Mouse (Mus musculus) hindbrain, embryonic 13.5 days (tissue): Measurements from ENCODE around the gene Srxn1. TPM values are rescaled to one million over a fixed set of nuclear protein-coding genes. Genes with fewer than 3 reads are reported as not detected.

Experiments used
- ATAC-seq: fragments of 200-750 bp; cut with Nextera tagmentation; 2 replicates; pipeline ENCODE4 v1.8.0; 2017; ENCODE audit warnings: moderate TSS enrichment; ENCODE audit not compliant: low FRiP score
- H3K27ac ChIP-seq: fragments of 300-500 bp; sonication (generic); 2 replicates; pipeline ENCODE4 v1.5.1; 2015; ENCODE audit warnings: inconsistent platforms, mild to moderate bottlenecking, moderate library complexity
- H3K27me3 ChIP-seq: fragments of 300-500 bp; sonication (generic); 2 replicates; pipeline ENCODE4 v1.6.1; 2015; ENCODE audit warnings: mild to moderate bottlenecking, inconsistent platforms
- H3K36me3 ChIP-seq: fragments of 300-500 bp; sonication (generic); 2 replicates; pipeline ENCODE4 v1.6.1; 2015; ENCODE audit warnings: mild to moderate bottlenecking, inconsistent platforms
- H3K4me1 ChIP-seq: fragments of 300-500 bp; sonication (generic); replicated peaks from 2 replicates; pipeline ENCODE4 v1.6.1; 2015; ENCODE audit warnings: inconsistent platforms
- H3K4me2 ChIP-seq: fragments of 300-500 bp; sonication (generic); 2 replicates; pipeline ENCODE4 v1.6.1; 2015; ENCODE audit warnings: inconsistent platforms, mild to moderate bottlenecking, moderate library complexity
- H3K4me3 ChIP-seq: fragments of 300-500 bp; sonication (generic); 2 replicates; pipeline ENCODE4 v1.5.1; 2015; ENCODE audit warnings: mild to moderate bottlenecking, inconsistent platforms
- H3K9ac ChIP-seq: fragments of 300-500 bp; sonication (generic); 2 replicates; pipeline ENCODE4 v1.6.1; 2015; ENCODE audit warnings: mild to moderate bottlenecking, inconsistent platforms
- H3K9me3 ChIP-seq: fragments of 300-500 bp; sonication (generic); 2 replicates; pipeline ENCODE4 v1.6.1; 2016; ENCODE audit warnings: inconsistent platforms
- WGBS: fragments of 180-500 bp; shearing (Covaris S2); methylation state at CpG from one replicate; pipeline ENCODE4 v1.1.7; 2015; 5-methylcytosine and 5-hydroxymethylcytosine counted together
- polyA plus RNA-seq: library from polyadenylated mRNA; unstranded; fragments of >200 nt; fragmentation: Nextera tagmentation; extraction: Ambion mirVana; gene quantifications from 2 replicates; pipeline ENCODE4 v1.2.1, GENCODE M21; 2015

Srxn1 gene
- polyA plus RNA-seq, 1 experiment from 2014 or later: 16.1 TPM

DNA sequence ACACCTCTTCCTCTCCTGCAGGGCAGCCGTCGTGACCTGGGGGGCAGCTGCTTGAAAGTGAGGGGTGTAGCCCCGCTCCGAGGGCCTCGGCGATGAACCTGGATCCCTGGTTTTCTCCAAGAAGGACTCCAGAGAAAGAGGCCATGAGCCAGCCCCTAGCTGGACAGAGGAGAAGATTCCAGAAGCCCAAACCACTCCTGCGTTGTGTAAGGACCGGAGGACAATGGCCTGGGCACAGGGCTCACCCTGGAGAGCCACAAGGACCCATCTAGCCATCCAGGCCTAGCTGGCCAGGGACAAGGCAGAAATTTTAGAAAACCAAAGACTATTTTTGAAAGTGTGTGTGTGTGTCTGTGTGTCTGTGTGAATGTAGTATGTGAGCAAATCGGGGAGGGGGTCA lies 43.4 kb downstream of the Srxn1 start:
- Histone ChIP-seq H3K4me2 (no peak overlapping the region), H3K36me3 (no peaks in the 10 kb centered on the region), H3K4me3 (no peak overlapping the region), H3K27me3 (peaks cover 45% of the 10 kb centered on the region), H3K9me3 (no peaks in the 10 kb centered on the region), H3K27ac (no peak overlapping the region), H3K4me1 (peaks cover 22% of the 10 kb centered on the region), H3K9ac (no peak overlapping the region; the same call in 1 of the 2 replicates)
- no peak for ATAC-seq
- 87% methylated on average over 9 of the region's 9 CpGs for WGBS

DNA sequence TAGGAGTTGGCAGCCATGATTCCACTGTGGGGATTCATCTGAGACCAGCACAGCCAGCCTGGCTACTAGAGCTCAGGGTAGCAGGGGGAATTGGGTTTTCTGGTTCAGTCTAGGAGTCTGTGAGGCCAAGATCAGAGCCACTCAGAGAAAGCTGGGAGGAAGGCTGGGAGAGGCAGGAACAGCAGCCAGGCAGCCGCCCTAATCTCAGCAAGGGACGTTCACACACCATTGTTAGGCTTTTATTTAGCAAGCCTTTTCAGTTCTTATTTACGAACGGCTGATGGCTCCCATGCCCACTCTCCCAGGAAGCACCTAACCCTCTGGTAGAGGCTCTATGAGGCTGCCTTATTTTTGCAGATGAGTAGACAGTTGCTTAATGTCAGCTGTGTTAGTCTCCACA lies 44.6 kb downstream of the Srxn1 start:
- 8% methylated on average over 4 of the region's 4 CpGs for WGBS
- Histone ChIP-seq H3K9ac (no peak overlapping the region), H3K27me3 (peaks cover 33% of the 10 kb centered on the region), H3K9me3 (no peaks in the 10 kb centered on the region), H3K27ac (no peak overlapping the region), H3K4me3 (no peak overlapping the region), H3K4me1 (peaks cover 10% of the 10 kb centered on the region), H3K4me2 (no peak overlapping the region), H3K36me3 (no peaks in the 10 kb centered on the region)
- no peak for ATAC-seq

DNA sequence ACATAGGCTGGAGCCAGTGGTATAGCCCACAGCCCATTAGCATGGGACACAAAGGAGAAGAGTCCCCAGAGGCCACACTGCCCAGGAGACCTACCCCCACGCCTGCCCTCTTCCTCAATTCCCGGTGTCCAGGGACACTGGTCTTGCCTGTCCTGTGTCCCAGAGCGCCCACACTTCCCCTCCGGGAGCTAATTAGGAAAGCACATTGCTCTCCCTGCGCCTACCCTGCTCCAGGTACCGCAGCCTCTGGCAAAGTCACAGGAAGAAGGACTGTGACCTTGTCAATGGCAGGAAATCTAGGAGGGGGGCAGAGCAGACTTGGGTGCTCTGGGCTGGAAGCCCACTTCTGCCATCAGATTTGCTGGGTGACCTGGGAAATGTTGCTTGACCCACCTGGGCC lies 45.1 kb downstream of the Srxn1 start:
- no peak overlapping the region for H3K27ac ChIP-seq
- no peak overlapping the region for H3K4me2 ChIP-seq
- ATAC-seq: no peak
- WGBS: 59% methylated on average over 6 of the region's 6 CpGs
- H3K4me3 ChIP-seq: no peak overlapping the region
- no peaks in the 10 kb centered on the region for H3K36me3 ChIP-seq
- no peaks in the 10 kb centered on the region for H3K9me3 ChIP-seq
- H3K4me1 ChIP-seq: peaks cover 13% of the 10 kb centered on the region
- peaks cover 28% of the 10 kb centered on the region for H3K27me3 ChIP-seq
- H3K9ac ChIP-seq: no peak overlapping the region

DNA sequence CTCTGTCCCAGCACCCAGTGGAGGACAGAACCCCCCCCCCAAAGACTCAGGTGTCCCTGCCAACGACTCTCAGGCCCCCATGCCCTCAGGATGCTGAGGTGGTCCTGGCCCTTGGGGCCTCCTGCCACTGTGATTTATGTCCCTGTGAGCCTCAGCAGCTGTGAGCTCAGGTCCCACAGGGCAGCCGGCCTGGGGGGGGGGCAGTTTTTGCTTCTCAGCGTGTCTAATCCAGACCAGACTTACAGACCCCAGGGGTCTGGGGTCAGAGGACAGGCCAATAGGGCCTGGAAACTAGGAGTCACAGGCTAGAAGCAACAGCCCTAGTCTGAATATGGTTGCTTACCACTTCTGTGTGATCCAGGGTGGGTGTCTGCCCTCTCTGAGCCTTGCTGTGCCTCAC lies 48.0 kb downstream of the Srxn1 start:
- no peak overlapping the region for H3K27ac ChIP-seq
- no peak for ATAC-seq
- H3K4me1 ChIP-seq: peaks cover 17% of the 10 kb centered on the region
- H3K4me3 ChIP-seq: no peak overlapping the region
- H3K9me3 ChIP-seq: no peaks in the 10 kb centered on the region
- H3K36me3 ChIP-seq: no peaks in the 10 kb centered on the region
- 0 out of 2 replicates have a peak, but pooled peaks cover 1% of the 10 kb centered on the region for H3K27me3 ChIP-seq
- H3K9ac ChIP-seq: no peak overlapping the region
- H3K4me2 ChIP-seq: no peak overlapping the region
- WGBS: 19% methylated on average over 3 of the region's 3 CpGs

DNA sequence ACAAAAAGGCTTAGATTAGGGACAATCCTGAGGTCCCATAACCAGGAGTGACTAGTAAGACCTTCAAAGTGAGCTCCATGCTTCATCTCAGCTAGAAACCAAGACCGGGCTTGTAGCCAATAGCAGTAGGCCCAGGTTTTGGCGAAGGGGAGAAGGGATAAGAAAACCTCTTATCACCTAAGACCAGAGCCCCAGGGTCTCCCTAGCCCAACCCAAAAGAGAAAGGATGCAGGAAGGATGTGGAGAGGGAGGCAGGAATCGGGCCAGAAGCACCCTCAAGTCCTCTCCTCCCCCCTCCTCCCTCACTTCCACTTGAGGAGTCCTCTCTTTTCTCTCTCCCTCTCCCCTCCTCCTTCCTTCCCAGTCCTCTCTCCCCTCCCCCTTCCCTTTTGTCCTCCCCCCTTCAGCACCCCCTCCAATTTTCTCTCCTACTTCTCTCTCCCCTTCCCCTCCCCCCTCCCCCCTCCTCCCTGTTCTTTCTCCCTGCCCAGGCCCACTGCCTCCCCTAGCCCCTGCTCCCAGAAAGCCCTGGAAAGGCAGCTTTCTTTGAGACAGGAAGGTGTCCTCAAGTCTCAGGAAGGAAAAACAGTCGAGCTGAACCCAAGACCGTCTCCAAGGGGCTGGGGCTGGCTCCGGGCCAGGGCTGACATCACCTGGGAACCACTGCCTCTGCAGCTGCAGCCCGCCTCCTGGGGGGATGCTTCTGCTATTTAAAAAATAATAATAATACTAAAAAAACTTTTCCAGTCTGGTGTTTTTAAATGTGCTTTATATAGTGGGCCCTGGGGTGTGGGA lies 50.3 kb downstream of the Srxn1 start:
- H3K4me2 ChIP-seq: no peak overlapping the region
- no peak overlapping the region for H3K4me3 ChIP-seq
- H3K4me1 ChIP-seq: peaks cover 12% of the 10 kb centered on the region
- H3K27me3 ChIP-seq: no peaks in the 10 kb centered on the region
- no peak overlapping the region for H3K27ac ChIP-seq
- ATAC-seq: no peak
- 47% methylated on average over 7 of the region's 7 CpGs for WGBS
- H3K36me3 ChIP-seq: no peaks in the 10 kb centered on the region
- H3K9ac ChIP-seq: no peak overlapping the region
- H3K9me3 ChIP-seq: no peaks in the 10 kb centered on the region

DNA sequence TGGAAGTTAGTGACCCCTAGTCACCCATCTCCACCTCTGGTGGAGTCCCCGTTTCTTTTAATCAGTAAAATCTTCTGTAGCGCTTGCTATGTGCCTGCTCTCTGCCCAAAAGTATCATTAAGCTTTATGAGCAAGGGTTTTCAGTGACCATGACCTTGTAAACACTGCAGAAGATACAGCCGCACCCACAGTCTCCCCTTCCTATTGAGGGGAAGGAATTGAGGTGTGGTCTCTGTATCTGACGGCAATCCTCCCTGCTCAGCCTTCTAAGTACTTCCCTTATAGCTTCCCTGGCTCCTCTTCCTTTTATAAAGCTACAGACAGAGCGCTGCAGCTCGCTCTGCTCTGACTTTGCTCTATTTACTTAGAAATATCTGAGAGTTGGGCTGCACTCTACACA lies 51.2 kb downstream of the Srxn1 start:
- Histone ChIP-seq H3K9ac (no peak overlapping the region), H3K27ac (0 out of 2 replicates have a peak overlapping the region, but pooled peaks have one; percentile 13), H3K4me2 (no peak overlapping the region), H3K27me3 (no peaks in the 10 kb centered on the region), H3K36me3 (no peaks in the 10 kb centered on the region), H3K9me3 (no peaks in the 10 kb centered on the region), H3K4me3 (no peak overlapping the region), H3K4me1 (peaks cover 12% of the 10 kb centered on the region)
- ATAC-seq: no peak
- 88% methylated on average over 6 of the region's 6 CpGs for WGBS

DNA sequence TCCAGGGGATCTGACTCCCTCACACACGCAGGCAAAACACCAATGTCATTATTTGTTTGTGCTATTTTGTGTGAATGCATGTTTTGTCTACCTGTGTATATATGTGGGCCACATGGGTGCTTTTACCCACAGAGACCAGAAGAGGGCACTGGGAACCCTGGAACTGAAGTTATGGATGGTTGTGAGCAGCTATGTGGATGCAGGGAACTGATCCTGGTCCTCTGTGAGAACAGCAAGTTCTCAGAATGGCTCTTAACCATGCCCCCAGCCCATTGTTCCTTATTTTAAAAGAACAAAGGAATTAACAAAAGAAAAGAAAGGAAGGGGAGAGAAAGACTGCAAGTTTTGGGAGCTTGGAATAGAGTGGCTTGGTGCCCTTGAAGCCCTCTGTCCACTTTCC lies 54.2 kb downstream of the Srxn1 start:
- Histone ChIP-seq H3K27ac (no peak overlapping the region), H3K9me3 (no peaks in the 10 kb centered on the region), H3K4me2 (no peak overlapping the region), H3K27me3 (no peaks in the 10 kb centered on the region), H3K9ac (no peak overlapping the region), H3K36me3 (no peaks in the 10 kb centered on the region), H3K4me1 (peaks cover 12% of the 10 kb centered on the region), H3K4me3 (no peak overlapping the region)
- no peak for ATAC-seq
- 93% methylated on average over 1 of the region's 1 CpGs for WGBS

Other genes with a start within 250 kb of the Srxn1 start
- 0.35 and 0.64 TPM in 2 replicates for gene Angpt4, start 194.3 kb upstream of the Srxn1 start, polyA plus RNA-seq
- 68.1 and 71.4 TPM in 2 replicates for gene Fam110a, start 125.3 kb upstream of the Srxn1 start, polyA plus RNA-seq
- 0.55 and 1.2 TPM in 2 replicates for gene Slc52a3, start 109.0 kb upstream of the Srxn1 start, polyA plus RNA-seq
- 24.0 and 27.8 TPM in 2 replicates for gene Scrt2, start 24.0 kb upstream of the Srxn1 start, polyA plus RNA-seq
- 2.8 and 3.2 TPM in 2 replicates for gene Tcf15, start 38.0 kb downstream of the Srxn1 start, polyA plus RNA-seq
- gene Csnk2a1, start 121.3 kb downstream of the Srxn1 start, polyA plus RNA-seq: 122 and 127 TPM in 2 replicates
- gene Tbc1d20, start 188.3 kb downstream of the Srxn1 start, polyA plus RNA-seq: 32.2 and 34.3 TPM in 2 replicates
- gene Rbck1, start 227.1 kb downstream of the Srxn1 start, polyA plus RNA-seq: 97.5 and 98.9 TPM in 2 replicates
- gene Trib3, start 238.5 kb downstream of the Srxn1 start, polyA plus RNA-seq: 0.97 and 1.5 TPM in 2 replicates